Mouse (Mus musculus) cerebellum, adult 2 months (tissue): ENCODE measurements around the gene Olfr1418.

Experiments used
- CTCF ChIP-seq: fragments of 200-500 bp; IDR thresholded peaks from 2 replicates; pipeline ENCODE4 v1.5.1; 2011; ENCODE audit warnings: low read depth, mild to moderate bottlenecking, control low read depth, low read length, moderate library complexity, borderline replicate concordance; ENCODE audit not compliant: insufficient read depth
- POLR2A ChIP-seq: fragments of 200-500 bp; IDR thresholded peaks from 2 replicates; pipeline ENCODE4 v1.6.1; 2011; ENCODE audit warnings: low read length, control low read depth, borderline replicate concordance; ENCODE audit not compliant: insufficient read depth

GRCm38 (mm10) chr19:11819800-11820199 lies 41.1 kb downstream of the Olfr1418 start:
- TF ChIP-seq POLR2A (no peak), CTCF (peak; percentile 48; the same call in 1 of the 2 replicates)
